Mouse (Mus musculus) ES-Bruce4 (cell line): ENCODE data around the gene Psma4.

Source experiments
- CTCF ChIP-seq: IDR thresholded peaks from one replicate; pipeline ENCODE4 v1.8.1; 2011; ENCODE audit warnings: low read depth, low read length
- EP300 ChIP-seq: IDR thresholded peaks from 2 replicates; pipeline ENCODE4 v1.6.1; 2011; ENCODE audit warnings: low read depth, low read length; ENCODE audit not compliant: insufficient read depth
- POLR2A ChIP-seq: IDR thresholded peaks from one replicate; pipeline ENCODE4 v1.8.1; 2011; ENCODE audit warnings: low read length; ENCODE audit not compliant: insufficient read depth

DNA sequence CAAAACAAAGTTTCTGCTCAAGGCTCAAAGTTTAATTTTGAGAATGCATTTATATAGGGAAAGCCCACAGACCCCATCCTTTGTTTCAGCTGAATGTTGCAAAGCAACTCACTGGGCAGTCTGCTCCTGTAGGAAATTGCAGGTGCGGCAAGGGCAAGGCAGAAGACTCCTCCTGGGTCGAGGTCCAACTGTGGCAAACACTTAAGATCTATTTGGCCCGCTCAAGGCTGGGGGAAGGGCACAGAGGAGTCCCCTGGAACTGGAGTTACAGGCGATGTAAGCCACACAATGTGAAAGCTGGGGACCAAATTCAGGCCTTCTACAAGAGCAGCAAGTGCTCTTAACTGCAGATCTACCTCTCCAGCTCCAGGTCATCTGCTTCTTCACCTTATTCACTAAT lies 30.6 kb upstream of the Psma4 start:
- TF ChIP-seq POLR2A (no peak), CTCF (no peak), EP300 (no peak)
